Mouse (Mus musculus): ENCODE results near the gene Pak1ip1.

- TF ChIP-seq EP300 (IDR thresholded peaks at IDR 0.05; ENCODE audit: low read depth) (no peak), CTCF (IDR thresholded peaks at IDR 0.05; ENCODE audit: low read depth) (no peak)
Observed at GRCm38 (mm10) chr13:41051965-41052364, 51.1 kb downstream of the Pak1ip1 start.
